Mouse (Mus musculus): ENCODE measurements at regions not wholly inside any gene's neighbourhood (a gene's known extent, or its start where the extent isn't known, plus 50 kb on each side); places are given as distances from the start of the nearest gene placed in this dataset.

- no peaks in the 10 kb centered on the region for H3K36me3 ChIP-seq (ENCODE audit: control insufficient read depth, insufficient read depth, low read length)
- H3K27me3 ChIP-seq (ENCODE audit: control insufficient read depth, insufficient read depth, low read length), result no peaks in the 10 kb centered on the region
- no peak overlapping the region for H3K4me3 ChIP-seq (ENCODE audit: control insufficient read depth, insufficient read depth, low read length)
- no peak for TF ChIP-seq CTCF (IDR thresholded peaks at IDR 0.05; ENCODE audit: borderline replicate concordance, control insufficient read depth, extremely low read depth, insufficient read depth, low read length, poor library complexity)
- no peak for TF ChIP-seq POLR2A (IDR thresholded peaks at IDR 0.05; ENCODE audit: control insufficient read depth, extremely low read depth, insufficient read depth, low read length, poor library complexity)
- DNase-seq, result no peak
- 96% methylated on average over 2 of the region's 2 CpGs for WGBS
- no peak overlapping the region for H3K27ac ChIP-seq (ENCODE audit: control insufficient read depth, insufficient read depth, low read length)
- H3K4me1 ChIP-seq (replicated peaks; ENCODE audit: control insufficient read depth, insufficient read depth, low read length), result peaks cover 3% of the 10 kb centered on the region; the same call in 1 of the 2 replicates
Observed at GRCm38 (mm10) chr13:63708567-63708966, 106.5 kb upstream of the Ercc6l2 start.

DNA sequence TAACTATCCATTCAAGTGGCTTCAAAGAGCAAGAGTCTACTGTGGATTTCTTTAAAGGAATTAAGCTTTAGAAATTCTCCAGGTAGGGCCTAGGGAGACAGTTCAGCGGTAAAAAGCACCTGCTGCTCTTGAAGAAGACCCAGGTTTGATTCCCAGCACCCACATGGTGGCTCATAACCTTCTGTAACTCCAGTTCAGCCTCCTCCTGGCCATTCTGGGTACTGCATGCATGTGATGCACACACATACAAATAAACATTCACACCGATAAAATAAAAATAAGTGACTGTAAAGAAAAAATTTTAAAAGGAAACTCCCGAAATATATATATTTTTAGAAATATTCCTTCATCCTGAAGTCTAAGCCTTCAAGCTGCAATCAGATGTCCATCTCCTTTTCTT is 101.9 kb upstream of the Ercc6l2 start:
- Histone ChIP-seq H3K27ac (ENCODE audit: control insufficient read depth, insufficient read depth, low read length) (no peak overlapping the region), H3K27me3 (ENCODE audit: control insufficient read depth, insufficient read depth, low read length) (no peaks in the 10 kb centered on the region), H3K36me3 (ENCODE audit: control insufficient read depth, insufficient read depth, low read length) (no peaks in the 10 kb centered on the region), H3K4me1 (replicated peaks; ENCODE audit: control insufficient read depth, insufficient read depth, low read length) (no peaks in the 10 kb centered on the region), H3K4me3 (ENCODE audit: control insufficient read depth, insufficient read depth, low read length) (no peak overlapping the region)
- WGBS, result 96% methylated on average over 3 of the region's 3 CpGs
- TF ChIP-seq CTCF (IDR thresholded peaks at IDR 0.05; ENCODE audit: borderline replicate concordance, control insufficient read depth, extremely low read depth, insufficient read depth, low read length, poor library complexity), result no peak
- no peak for TF ChIP-seq POLR2A (IDR thresholded peaks at IDR 0.05; ENCODE audit: control insufficient read depth, extremely low read depth, insufficient read depth, low read length, poor library complexity)
- DNase-seq, result no peak

DNA sequence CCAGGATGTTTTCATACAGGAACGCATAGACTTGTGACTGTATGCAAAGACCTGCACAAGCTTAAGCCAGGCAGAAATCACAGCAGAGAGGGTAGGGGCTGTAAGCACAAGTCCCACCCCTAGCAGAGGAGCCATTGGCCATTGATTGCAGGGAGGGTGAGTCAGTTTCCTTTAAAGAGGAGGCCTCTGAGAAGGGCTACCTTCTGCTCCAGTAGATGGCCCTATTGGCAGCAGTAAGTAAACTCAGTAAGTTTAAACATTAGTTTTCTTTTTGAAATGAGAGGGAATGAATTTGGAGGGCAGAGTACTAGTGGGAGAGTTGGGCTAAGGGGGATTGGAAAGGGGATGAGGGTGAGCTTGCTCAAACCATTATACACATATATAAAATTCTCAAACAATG is 98.5 kb upstream of the Ercc6l2 start:
- TF ChIP-seq POLR2A (IDR thresholded peaks at IDR 0.05; ENCODE audit: control insufficient read depth, extremely low read depth, insufficient read depth, low read length, poor library complexity) (no peak), CTCF (IDR thresholded peaks at IDR 0.05; ENCODE audit: borderline replicate concordance, control insufficient read depth, extremely low read depth, insufficient read depth, low read length, poor library complexity) (no peak)
- WGBS, result 94% methylated on average over 1 of the region's 1 CpGs
- Histone ChIP-seq H3K4me1 (replicated peaks; ENCODE audit: control insufficient read depth, insufficient read depth, low read length) (no peaks in the 10 kb centered on the region), H3K4me3 (ENCODE audit: control insufficient read depth, insufficient read depth, low read length) (no peak overlapping the region), H3K27ac (ENCODE audit: control insufficient read depth, insufficient read depth, low read length) (no peak overlapping the region), H3K27me3 (ENCODE audit: control insufficient read depth, insufficient read depth, low read length) (no peaks in the 10 kb centered on the region), H3K36me3 (ENCODE audit: control insufficient read depth, insufficient read depth, low read length) (no peaks in the 10 kb centered on the region)
- no peak for DNase-seq

DNA sequence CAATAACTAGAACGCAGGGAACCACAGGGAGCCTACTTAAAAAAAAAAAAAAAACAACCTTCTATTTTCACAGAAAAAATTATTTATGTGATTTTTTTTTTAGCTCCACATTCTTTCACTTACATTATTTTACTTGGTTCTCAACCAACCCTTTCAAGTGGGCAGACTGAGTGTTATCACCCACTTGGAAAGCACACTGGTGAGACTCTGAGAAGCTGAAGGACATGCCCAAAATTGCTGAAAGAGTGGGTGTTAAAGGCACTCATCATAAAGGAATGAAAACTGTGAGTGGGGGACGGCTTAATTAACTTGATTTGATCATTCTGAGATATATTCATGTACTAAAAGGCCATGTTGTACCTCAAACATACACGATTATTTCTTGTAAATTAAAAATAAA is 97.8 kb upstream of the Ercc6l2 start:
- Histone ChIP-seq H3K36me3 (ENCODE audit: control insufficient read depth, insufficient read depth, low read length) (no peaks in the 10 kb centered on the region), H3K4me3 (ENCODE audit: control insufficient read depth, insufficient read depth, low read length) (no peak overlapping the region), H3K27me3 (ENCODE audit: control insufficient read depth, insufficient read depth, low read length) (no peaks in the 10 kb centered on the region), H3K4me1 (replicated peaks; ENCODE audit: control insufficient read depth, insufficient read depth, low read length) (no peaks in the 10 kb centered on the region), H3K27ac (ENCODE audit: control insufficient read depth, insufficient read depth, low read length) (no peak overlapping the region)
- no peak for DNase-seq
- 92% methylated on average over 3 of the region's 3 CpGs for WGBS
- TF ChIP-seq CTCF (IDR thresholded peaks at IDR 0.05; ENCODE audit: borderline replicate concordance, control insufficient read depth, extremely low read depth, insufficient read depth, low read length, poor library complexity), result no peak
- no peak for TF ChIP-seq POLR2A (IDR thresholded peaks at IDR 0.05; ENCODE audit: control insufficient read depth, extremely low read depth, insufficient read depth, low read length, poor library complexity)

DNA sequence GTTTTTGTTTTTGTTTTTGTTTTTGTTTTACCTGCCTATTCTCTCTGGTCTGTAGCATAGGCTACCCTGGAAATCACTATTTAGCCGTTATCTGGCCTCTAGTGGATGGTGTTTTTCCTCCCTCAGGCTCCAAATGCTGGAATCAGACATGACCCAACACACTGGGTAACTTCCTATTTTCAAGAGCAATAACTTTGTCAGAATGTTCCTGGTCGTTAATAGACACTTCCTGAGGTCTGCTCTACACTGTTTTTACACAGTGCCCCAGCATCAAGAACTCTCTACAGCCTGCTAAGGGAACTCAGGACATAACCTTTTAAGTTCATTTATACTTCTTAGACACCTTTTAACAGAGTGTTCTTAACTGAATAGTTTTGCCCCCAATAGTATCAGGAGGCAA is 96.3 kb upstream of the Ercc6l2 start:
- Histone ChIP-seq H3K27me3 (ENCODE audit: control insufficient read depth, insufficient read depth, low read length) (no peaks in the 10 kb centered on the region), H3K36me3 (ENCODE audit: control insufficient read depth, insufficient read depth, low read length) (no peaks in the 10 kb centered on the region), H3K4me1 (replicated peaks; ENCODE audit: control insufficient read depth, insufficient read depth, low read length) (no peaks in the 10 kb centered on the region), H3K4me3 (ENCODE audit: control insufficient read depth, insufficient read depth, low read length) (no peak overlapping the region), H3K27ac (ENCODE audit: control insufficient read depth, insufficient read depth, low read length) (no peak overlapping the region)
- 42% methylated on average over 2 of the region's 2 CpGs for WGBS
- no peak for TF ChIP-seq POLR2A (IDR thresholded peaks at IDR 0.05; ENCODE audit: control insufficient read depth, extremely low read depth, insufficient read depth, low read length, poor library complexity)
- TF ChIP-seq CTCF (IDR thresholded peaks at IDR 0.05; ENCODE audit: borderline replicate concordance, control insufficient read depth, extremely low read depth, insufficient read depth, low read length, poor library complexity), result no peak
- DNase-seq, result no peak

GRCm38 (mm10) chr13:63719351-63720207 is 95.5 kb upstream of the Ercc6l2 start:
- no peak for TF ChIP-seq CTCF (IDR thresholded peaks at IDR 0.05; ENCODE audit: borderline replicate concordance, control insufficient read depth, extremely low read depth, insufficient read depth, low read length, poor library complexity)
- TF ChIP-seq POLR2A (IDR thresholded peaks at IDR 0.05; ENCODE audit: control insufficient read depth, extremely low read depth, insufficient read depth, low read length, poor library complexity), result no peak
- WGBS, result 75% methylated on average over 8 of the region's 8 CpGs
- Histone ChIP-seq H3K4me1 (replicated peaks; ENCODE audit: control insufficient read depth, insufficient read depth, low read length) (no peaks in the 10 kb centered on the region), H3K4me3 (ENCODE audit: control insufficient read depth, insufficient read depth, low read length) (no peak overlapping the region), H3K27me3 (ENCODE audit: control insufficient read depth, insufficient read depth, low read length) (no peaks in the 10 kb centered on the region), H3K27ac (ENCODE audit: control insufficient read depth, insufficient read depth, low read length) (no peak overlapping the region), H3K36me3 (ENCODE audit: control insufficient read depth, insufficient read depth, low read length) (no peaks in the 10 kb centered on the region)
- no peak for DNase-seq
